Mouse (Mus musculus): ENCODE data around the gene Rhobtb1.
A peak's percentile ranks its signal among the peaks of the same experiment; 100 is the strongest.

The Rhobtb1 gene

DNA sequence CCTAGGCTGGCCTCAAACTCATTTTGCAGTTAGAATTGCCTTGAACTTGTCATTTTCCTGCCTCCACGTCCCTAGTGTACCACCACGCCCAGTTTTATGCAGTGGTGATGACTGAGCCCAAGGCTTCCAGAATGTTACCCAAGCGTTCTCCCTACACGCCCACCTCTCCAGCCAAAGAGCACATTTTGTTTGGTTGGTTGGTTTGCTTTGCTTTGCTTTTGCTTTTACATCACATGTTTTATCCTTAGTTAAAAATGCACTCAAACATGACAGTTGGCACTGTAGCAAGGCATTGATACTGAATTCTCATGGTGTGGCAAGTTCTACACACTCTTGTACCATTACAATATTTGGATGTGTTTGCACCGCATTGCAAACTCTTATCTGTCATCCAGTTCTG lies 12.0 kb downstream of the Rhobtb1 start:
- DNase-seq (ENCODE audit: low spot score) = no peak

DNA sequence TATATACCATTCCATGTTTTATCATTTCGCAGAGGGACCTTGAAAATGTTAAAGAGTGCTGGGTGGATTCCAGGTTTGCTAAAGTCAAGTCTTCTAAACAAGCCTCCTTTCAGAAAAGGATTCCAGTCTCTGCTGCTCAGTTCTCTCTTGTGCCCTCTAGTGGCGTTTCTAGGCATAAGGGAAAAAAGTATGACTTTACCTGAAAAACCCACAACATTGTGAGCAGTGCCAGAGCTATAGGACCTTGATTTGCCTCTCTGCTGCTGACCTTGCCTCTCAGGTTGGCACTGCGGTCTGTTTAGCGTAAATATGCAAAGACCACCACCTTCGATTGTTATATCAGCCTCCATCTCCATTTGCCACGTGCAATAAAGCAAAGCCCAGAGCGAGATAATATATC lies 13.9 kb downstream of the Rhobtb1 start:
- peak; percentile 27 for DNase-seq (ENCODE audit: low spot score)

GRCm38 (mm10) chr10:69165847-69166246 lies 14.6 kb downstream of the Rhobtb1 start:
- no peak for DNase-seq (ENCODE audit: low spot score)

GRCm38 (mm10) chr10:69166514-69166913 lies 15.3 kb downstream of the Rhobtb1 start:
- DNase-seq (ENCODE audit: low spot score) = no peak

- DNase-seq (ENCODE audit: low spot score) = no peak
Observed at GRCm38 (mm10) chr10:69172412-69172811, 21.2 kb downstream of the Rhobtb1 start.

DNA sequence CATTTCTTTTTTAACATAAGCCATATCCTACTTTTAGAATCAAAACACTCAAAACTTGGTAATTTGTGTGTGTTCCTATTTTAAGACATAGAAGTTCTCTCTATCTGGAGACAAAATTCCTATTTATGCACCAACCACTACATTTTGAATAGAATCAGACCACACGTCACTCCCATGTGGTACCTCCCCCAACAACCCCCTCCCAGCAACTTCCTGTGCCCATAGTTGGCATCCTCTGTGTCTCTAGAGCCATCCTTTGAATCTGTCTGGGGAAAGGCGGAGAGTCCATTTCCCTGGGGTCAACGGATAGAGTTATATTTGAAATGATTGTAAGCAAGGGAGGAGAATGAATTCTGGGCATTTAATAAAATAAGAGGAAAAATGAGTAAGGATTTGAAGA lies 24.9 kb downstream of the Rhobtb1 start:
- no peak for DNase-seq (ENCODE audit: low spot score)

DNA sequence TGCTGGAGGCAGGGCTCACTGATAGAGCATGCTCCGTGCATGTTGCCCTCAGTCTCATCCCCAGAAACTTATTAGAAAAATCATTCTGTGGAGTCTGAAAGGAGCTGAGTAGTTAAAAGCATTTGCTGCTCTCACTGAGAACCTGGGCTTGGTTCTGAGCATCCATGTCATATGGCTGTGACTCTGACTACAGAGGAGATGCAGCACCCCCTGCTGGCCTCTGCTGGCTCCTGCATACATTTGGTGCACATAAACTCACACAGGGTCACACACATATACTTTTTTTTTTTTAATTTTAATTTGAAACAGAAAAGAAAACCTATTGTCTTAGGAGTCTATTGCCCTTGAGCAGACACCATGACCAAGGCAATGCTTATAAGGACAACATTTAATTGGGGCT lies 28.1 kb downstream of the Rhobtb1 start:
- DNase-seq (ENCODE audit: low spot score) = no peak

DNA sequence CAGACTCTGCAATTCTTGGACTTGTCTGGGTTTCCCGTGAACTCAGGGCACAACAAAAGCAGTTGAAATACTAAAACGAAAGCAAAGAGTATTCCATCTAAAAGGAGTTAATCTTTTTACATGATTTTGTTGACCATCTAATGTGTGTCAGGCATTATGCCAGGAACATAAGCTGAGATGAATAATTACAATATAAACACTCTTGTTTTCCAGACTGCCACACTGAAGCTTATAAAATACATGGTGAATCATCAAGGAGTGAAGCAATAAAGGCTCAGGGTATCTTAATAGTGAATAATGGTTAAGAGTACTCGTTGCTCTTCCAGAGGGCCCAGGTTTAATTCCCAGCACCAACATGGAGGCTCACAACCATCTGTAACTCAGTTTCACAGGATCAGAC lies 29.8 kb downstream of the Rhobtb1 start:
- no peak for DNase-seq (ENCODE audit: low spot score)

GRCm38 (mm10) chr10:69184903-69185302 lies 33.7 kb downstream of the Rhobtb1 start:
- DNase-seq (ENCODE audit: low spot score) = no peak

DNA sequence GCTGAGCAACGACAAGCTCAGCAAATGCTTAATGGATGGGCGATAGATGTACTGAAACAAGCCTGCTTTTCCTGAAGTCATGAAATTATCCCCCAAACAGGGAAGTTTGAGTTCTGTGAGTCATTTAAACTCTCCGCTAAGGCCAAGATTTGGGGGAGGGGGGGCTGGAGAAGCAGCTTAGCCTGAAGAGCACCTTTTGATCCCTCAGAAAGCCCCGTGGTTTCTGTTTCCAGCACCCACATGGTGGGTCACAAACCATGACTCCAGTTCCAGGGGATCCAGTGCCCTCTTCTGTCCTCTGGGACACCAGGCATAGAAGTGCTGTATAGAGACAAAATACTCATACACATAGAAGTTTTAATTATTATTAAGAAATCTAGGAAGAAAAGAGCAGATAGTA lies 34.2 kb downstream of the Rhobtb1 start:
- no peak for DNase-seq (ENCODE audit: low spot score)

DNA sequence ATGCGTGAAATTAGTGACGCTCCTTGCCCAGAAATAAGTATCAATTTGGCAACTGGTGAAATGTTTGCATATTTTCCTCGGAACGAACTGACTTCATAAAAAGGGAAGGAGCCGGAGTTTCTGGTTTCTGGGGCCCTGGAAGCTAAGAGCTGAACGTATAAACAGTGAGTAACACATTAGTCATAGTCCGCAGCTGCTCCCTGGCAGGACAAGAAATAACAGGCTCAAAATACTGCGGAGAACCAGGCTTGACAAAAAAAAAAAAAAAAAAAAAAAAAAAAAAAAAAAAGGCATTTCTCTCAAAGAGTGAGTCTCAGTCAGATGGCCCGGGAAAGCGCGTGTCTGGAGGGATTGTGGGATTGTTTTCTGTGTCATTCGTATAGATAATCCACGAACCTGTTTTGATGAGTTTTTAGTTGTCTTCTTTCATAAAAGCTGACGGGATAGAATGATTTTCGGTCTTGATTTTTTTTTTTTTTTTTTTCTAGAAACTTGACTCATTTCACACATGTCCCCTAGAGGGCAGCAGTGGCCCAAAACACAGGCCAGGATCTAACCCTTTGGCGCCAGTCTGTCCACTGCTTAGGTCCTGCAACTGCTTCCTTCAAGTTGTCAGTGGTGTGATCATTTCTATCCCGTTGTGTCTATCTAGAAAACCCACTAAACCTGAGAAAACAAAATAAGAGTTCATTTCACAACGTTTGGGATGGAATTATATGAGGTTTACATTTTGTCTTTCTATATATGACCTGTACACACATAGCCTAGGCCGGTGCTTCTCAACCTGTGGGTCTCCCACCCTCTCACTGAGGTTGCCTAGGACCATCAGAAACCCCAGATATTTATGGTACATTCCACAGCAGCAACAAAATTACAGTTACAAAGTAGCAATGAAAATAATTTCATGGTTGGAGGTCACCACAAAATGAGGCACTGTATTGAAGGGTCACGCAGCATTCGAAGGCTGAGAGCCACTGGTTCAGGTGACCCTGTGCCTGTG lies 35.0 kb downstream of the Rhobtb1 start:
- DNase-seq (ENCODE audit: low spot score) = peak; percentile 85

GRCm38 (mm10) chr10:69187773-69188443 lies 36.7 kb downstream of the Rhobtb1 start:
- no peak for DNase-seq (ENCODE audit: low spot score)

GRCm38 (mm10) chr10:69190434-69191160 lies 39.4 kb downstream of the Rhobtb1 start:
- DNase-seq (ENCODE audit: low spot score) = no peak

- no peak for DNase-seq (ENCODE audit: low spot score)
Observed at GRCm38 (mm10) chr10:69192266-69192665, 41.0 kb downstream of the Rhobtb1 start.

DNA sequence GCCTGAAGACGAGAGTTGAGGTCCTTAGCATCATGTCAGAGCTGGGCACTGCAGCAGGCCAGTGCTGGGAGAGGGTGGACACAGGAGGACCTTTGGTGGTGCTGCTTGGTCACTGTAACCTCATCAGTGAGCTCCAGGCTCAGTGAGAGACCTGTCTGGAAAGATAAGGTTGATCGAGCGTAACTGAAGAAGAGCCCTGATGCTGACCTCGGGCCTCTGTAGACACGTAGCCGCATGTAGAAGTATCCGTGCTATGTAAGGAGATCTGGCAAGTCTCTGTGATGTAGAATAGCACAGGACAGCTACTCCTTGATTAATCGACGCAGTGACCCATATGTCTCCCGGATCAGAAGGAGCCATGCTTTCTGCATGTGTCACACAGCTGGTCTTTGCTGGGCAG lies 42.5 kb downstream of the Rhobtb1 start:
- DNase-seq (ENCODE audit: low spot score) = no peak

DNA sequence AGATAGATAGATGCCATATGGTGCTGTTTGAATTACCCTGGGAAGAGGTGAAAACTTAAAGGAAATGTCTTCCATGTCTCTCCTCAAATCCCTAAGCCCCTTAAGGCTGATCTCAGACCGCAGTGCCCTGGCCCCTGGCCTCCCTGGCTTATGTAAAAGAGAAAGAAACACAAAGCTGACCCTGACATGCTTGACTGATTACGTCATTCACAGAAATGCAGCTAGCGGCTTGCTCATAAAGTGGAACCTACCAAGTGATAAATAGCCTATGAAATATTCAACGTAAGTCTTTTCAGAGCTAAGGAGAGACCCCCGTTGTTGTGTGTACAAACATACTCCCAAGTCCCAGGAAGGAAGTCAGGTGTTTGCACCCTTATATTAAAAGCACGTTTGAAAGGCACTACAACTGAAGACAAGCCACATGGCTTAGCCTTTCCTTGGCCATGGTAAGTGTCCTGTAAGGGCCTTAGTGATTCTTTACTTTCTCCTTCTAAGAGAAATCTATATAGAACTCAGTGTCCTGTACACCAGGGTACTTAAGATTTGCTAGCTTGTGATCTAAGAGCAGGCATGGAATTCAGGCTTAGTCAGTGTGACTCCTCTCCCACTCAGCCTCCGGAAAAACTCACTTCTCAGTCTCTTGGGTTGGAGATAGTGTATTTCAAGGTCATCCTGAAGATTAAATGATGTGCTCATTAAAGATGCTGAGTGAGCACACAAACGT lies 53.6 kb downstream of the Rhobtb1 start:
- DNase-seq (ENCODE audit: low spot score) = peak; percentile 52

- no peak for DNase-seq (ENCODE audit: low spot score)
Observed at GRCm38 (mm10) chr10:69206081-69206480, 54.8 kb downstream of the Rhobtb1 start.

DNA sequence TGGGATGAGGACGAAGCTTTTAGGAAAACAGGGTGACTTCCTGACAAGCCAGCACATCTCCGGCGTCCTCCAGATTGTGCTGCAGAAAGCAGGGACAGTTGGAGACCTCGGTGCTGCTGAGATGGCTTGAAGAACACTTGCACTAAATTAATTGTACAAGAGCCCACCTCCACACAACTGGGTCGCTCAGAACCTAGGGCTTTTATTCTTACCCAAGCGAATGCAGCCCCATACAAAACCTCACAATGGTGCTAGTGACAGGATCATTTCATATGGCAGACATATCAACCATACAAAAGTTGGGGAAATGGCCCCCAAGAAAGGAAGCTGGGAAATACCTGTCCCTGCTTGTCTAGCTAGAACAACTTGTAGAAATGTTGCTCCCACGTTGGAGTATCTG lies 56.2 kb downstream of the Rhobtb1 start:
- DNase-seq (ENCODE audit: low spot score) = no peak

DNA sequence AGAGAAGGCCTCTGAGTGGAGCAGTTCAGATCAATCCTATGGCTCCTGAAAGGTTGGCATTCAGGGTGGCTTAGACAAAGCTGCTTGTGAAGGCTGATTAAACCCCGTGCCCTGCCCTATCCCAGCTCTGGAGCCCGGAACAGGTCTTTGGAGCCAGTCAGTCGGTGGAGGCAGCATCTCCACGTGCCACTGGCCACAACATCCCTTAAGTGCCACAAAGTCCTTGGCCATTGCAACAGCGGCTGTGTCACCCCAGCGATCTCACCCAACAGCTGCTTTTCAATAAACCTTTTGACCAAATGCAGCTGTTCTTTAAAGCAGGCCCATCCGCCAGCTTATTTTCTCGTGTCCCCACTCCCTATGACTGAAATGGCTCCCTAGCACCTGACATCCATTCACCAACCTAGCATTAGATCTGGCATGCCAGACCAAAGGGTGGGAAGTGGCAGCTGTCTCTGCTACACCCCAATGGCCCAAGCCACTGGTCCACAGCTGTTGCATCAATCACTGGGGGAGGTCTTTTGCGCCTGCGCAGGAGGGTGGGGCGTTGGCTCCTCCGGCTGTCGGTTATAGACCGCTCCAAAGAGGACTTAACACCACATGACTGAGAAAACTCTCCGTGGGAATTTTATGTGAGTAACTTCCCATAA lies 56.9 kb downstream of the Rhobtb1 start:
- DNase-seq (ENCODE audit: low spot score) = no peak

DNA sequence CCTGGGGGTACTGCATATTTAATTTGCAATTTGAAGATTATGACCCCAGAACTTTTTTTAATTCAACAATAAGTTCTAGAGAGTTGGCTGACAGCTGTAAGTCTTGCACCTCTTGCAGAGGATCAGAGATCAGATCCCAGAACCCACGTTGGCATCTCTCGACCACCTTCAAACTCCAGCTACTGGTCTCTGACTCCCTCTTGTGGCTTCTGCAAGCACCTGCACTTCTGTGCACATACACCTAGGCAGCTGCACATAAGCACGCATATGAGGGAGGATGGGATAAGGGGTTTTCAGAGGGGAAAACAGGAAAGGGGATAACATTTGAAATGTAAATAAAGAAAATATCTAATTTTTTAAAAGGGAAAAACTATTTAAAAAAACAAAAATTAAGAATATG lies 57.5 kb downstream of the Rhobtb1 start:
- DNase-seq (ENCODE audit: low spot score) = no peak

- no peak for DNase-seq (ENCODE audit: low spot score)
Observed at GRCm38 (mm10) chr10:69210006-69210405, 58.8 kb downstream of the Rhobtb1 start.
